Comparison of ENCODE assay signal across 13 mouse cellular contexts in the genomic region with DNA sequence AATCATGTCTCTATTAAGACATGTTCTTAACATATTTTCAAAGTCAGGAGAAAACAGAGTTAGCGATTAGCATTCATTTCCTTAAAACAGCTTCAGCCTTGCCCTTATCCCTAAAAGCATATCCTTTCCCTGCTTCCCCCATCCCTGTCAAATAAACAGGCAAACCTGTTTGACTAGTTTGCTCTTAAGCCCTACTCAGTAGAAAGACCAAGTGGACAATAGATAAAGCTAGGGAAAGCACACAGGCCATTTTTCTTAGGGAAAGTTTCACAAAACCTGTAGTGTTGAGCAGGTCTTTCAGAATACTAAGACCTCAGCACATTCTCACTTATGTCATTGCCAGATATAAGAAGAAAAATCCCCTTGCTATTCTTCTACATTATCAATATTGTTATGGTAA. TPM values are rescaled to one million over a fixed set of nuclear protein-coding genes. Genes with fewer than 3 reads are reported as not detected.
"Had no signal": no experiment of that assay in that cellular context is flagged by ENCODE, and none has a peak within 500 bp of the region (broad histone marks: within the 10 kb centered on the region; RNA-seq: fewer than 3 reads in every experiment).

No protein-coding gene starts in this region.

- H3K4me2 ChIP-seq: limb, embryonic 15.5 days; liver, embryonic 12.5 days; midbrain, embryonic 12.5 days; neural tube, embryonic 15.5 days had no signal

- H3K4me3 ChIP-seq: limb, embryonic 15.5 days; liver, embryonic 12.5 days; midbrain, embryonic 12.5 days; myocyte; neural tube, embryonic 15.5 days had no signal

- H3K27ac ChIP-seq: kidney, postnatal 0 days; limb, embryonic 15.5 days; liver, embryonic 12.5 days; midbrain, embryonic 12.5 days; neural tube, embryonic 15.5 days had no signal

- H3K9me3 ChIP-seq: limb, embryonic 15.5 days; liver, embryonic 12.5 days; midbrain, embryonic 12.5 days; neural tube, embryonic 15.5 days had no signal

- ATAC-seq: intestine, embryonic 16.5 days; liver, embryonic 12.5 days had no signal

- DNase-seq: layer of hippocampus, adult 9-11 months; layer of hippocampus, postnatal 36 days; right cerebral cortex, adult 18-20 months; right cerebral cortex, postnatal 25 days; thymus, postnatal 36 days had no signal

- H3K36me3 ChIP-seq: limb, embryonic 15.5 days; liver, embryonic 12.5 days; midbrain, embryonic 12.5 days; neural tube, embryonic 15.5 days had no signal

- H3K27me3 ChIP-seq: liver, embryonic 12.5 days; midbrain, embryonic 12.5 days; neural tube, embryonic 15.5 days had no signal

- H3K4me1 ChIP-seq: limb, embryonic 15.5 days; liver, embryonic 12.5 days; midbrain, embryonic 12.5 days; neural tube, embryonic 15.5 days had no signal

- H3K9ac ChIP-seq: limb, embryonic 15.5 days; liver, embryonic 12.5 days; midbrain, embryonic 12.5 days; neural tube, embryonic 15.5 days had no signal

RNA-seq across cellular contexts. Expression of gene Ugt8a, which starts 7.4 kb away (rescaled TPM):
- polyA plus RNA-seq: myocyte; small intestine, adult 2 months had no signal
